Mouse (Mus musculus): ENCODE results near the gene Itpk1.

- no peak for TF ChIP-seq POLR2A (IDR thresholded peaks at IDR 0.05; ENCODE audit: insufficient read depth, low read depth, low read length)
- no peak for TF ChIP-seq CTCF (IDR thresholded peaks at IDR 0.05)
- no peak for TF ChIP-seq EP300 (IDR thresholded peaks at IDR 0.05; ENCODE audit: insufficient read depth, low read depth, low read length)
These were observed 5.2 kb upstream of the Itpk1 start for GRCm38 (mm10) chr12:102709896-102710295.
